Mouse (Mus musculus) bone marrow macrophage, adult 2 months (primary cell): ENCODE data around the gene 1700025G04Rik.

Source experiments
- CTCF ChIP-seq: IDR thresholded peaks from 2 replicates; pipeline ENCODE4 v1.5.1; 2012; ENCODE audit warnings: low read depth, mild to moderate bottlenecking, low read length, moderate library complexity
- POLR2A ChIP-seq: IDR thresholded peaks from 2 replicates; pipeline ENCODE4 v1.6.1; 2012; ENCODE audit warnings: mild to moderate bottlenecking, low read depth, low read length, borderline replicate concordance

GRCm38 (mm10) chr1:152081121-152081520, 8.8 kb downstream of the 1700025G04Rik start:
- TF ChIP-seq CTCF (no peak), POLR2A (no peak)
